Mouse (Mus musculus): ENCODE measurements around the gene Rasl11b. TPM values are rescaled to one million over a fixed set of nuclear protein-coding genes. Genes with fewer than 3 reads are reported as not detected.

The Rasl11b gene
- polyA plus RNA-seq, 1 experiment from 2014 or later, result 91.2 TPM

DNA sequence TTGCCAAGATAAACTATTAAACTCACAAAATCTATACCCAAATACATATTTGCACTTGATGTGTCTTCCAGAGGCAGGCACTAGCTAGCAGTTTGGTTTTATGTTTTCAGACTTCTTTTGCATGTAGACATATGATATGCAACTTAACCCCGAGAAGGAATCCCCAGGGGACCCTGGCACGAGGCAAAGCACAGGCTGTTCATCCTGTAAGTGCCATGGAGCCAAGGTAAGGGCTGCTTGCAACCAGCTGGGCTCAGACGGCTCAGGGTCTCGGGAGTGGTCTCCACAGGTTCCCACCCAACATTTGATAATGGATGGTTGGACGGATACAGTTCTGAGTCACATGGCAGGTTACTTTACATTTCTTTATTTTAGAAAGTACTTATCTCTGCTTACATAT, 9.4 kb downstream of the Rasl11b start:
- Histone ChIP-seq H3K27me3 (ENCODE audit: low read depth, poor library complexity, severe bottlenecking) (no peaks in the 10 kb centered on the region), H3K36me3 (peaks cover 20% of the 10 kb centered on the region), H3K9me3 (replicated peaks) (no peaks in the 10 kb centered on the region), H3K4me1 (peaks cover 71% of the 10 kb centered on the region), H3K27ac (no peak overlapping the region), H3K4me3 (no peak overlapping the region)
- DNase-seq (ENCODE audit: low spot score), result no peak
- 84% methylated on average over 5 of the region's 5 CpGs for WGBS

DNA sequence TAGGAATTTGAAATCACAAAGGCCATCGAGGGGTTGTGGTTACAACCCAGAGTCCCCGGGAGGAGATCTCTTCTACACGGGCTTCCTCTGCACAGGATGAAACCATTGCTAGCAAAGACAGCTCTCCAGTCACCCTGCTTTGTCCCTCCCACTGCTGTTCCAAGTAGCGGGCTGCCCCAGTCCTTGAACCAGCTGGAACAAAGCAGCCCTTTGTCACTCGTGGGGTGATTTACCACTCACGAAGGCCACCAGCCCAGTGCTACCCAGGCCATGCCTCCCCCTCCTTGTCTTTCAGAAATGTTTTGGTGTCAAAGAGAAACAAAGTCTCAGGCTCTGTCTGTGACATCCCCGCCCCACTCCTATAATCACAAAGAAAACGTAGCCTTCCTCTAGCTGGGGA, 10.4 kb downstream of the Rasl11b start:
- H3K27me3 ChIP-seq (ENCODE audit: low read depth, poor library complexity, severe bottlenecking), result no peaks in the 10 kb centered on the region
- H3K4me3 ChIP-seq, result no peak overlapping the region
- DNase-seq (ENCODE audit: low spot score), result no peak
- peak overlapping the region; percentile 72 for H3K27ac ChIP-seq
- H3K36me3 ChIP-seq, result peaks cover 10% of the 10 kb centered on the region
- peaks cover 71% of the 10 kb centered on the region for H3K4me1 ChIP-seq
- no peaks in the 10 kb centered on the region for H3K9me3 ChIP-seq (replicated peaks)
- WGBS, result 52% methylated on average over 8 of the region's 8 CpGs

GRCm38 (mm10) chr5:74206038-74206437, 11.0 kb downstream of the Rasl11b start:
- Histone ChIP-seq H3K9me3 (replicated peaks) (no peaks in the 10 kb centered on the region), H3K27ac (peak overlapping the region; percentile 72), H3K27me3 (ENCODE audit: low read depth, poor library complexity, severe bottlenecking) (no peaks in the 10 kb centered on the region), H3K36me3 (peaks cover 8% of the 10 kb centered on the region; the same call in 1 of the 2 replicates), H3K4me3 (no peak overlapping the region), H3K4me1 (peaks cover 70% of the 10 kb centered on the region)
- WGBS, result 85% methylated on average over 7 of the region's 7 CpGs
- DNase-seq (ENCODE audit: low spot score), result no peak

DNA sequence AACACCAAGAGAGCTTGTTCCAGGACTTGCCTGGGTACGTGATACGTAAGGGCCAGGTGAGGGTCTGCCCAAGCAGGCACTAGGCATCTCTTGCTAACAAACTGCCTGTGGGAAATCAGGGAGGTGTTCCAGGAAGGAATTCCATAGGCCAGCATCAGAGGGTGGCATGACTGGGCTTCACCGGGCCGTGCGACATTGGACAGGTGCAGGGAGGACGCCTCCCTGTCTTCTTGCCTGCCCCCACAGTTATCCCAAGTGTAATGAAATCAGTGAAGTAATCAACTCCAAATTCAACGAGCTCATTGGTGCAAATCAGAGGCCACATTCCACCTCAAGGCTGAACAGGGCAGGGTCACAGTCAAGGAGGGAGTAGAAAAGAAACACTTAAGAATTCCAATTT, 11.6 kb downstream of the Rasl11b start:
- no peaks in the 10 kb centered on the region for H3K27me3 ChIP-seq (ENCODE audit: low read depth, poor library complexity, severe bottlenecking)
- 91% methylated on average over 7 of the region's 7 CpGs for WGBS
- H3K36me3 ChIP-seq, result peaks cover 8% of the 10 kb centered on the region; the same call in 1 of the 2 replicates
- no peak overlapping the region for H3K4me3 ChIP-seq
- H3K4me1 ChIP-seq, result peaks cover 68% of the 10 kb centered on the region
- no peaks in the 10 kb centered on the region for H3K9me3 ChIP-seq (replicated peaks)
- no peak for DNase-seq (ENCODE audit: low spot score)
- H3K27ac ChIP-seq, result peak overlapping the region; percentile 72; the same call in 1 of the 2 replicates

- no peaks in the 10 kb centered on the region for H3K9me3 ChIP-seq (replicated peaks)
Observed at GRCm38 (mm10) chr5:74207209-74207608, 12.1 kb downstream of the Rasl11b start.

GRCm38 (mm10) chr5:74208438-74208837, 13.4 kb downstream of the Rasl11b start:
- H3K27ac ChIP-seq, result peak overlapping the region; percentile 65
- DNase-seq (ENCODE audit: low spot score), result no peak
- peaks cover 59% of the 10 kb centered on the region for H3K4me1 ChIP-seq
- no peaks in the 10 kb centered on the region for H3K9me3 ChIP-seq (replicated peaks)
- no peaks in the 10 kb centered on the region for H3K27me3 ChIP-seq (ENCODE audit: low read depth, poor library complexity, severe bottlenecking)
- H3K36me3 ChIP-seq, result 0 out of 2 replicates have a peak, but pooled peaks cover 4% of the 10 kb centered on the region
- no peak overlapping the region for H3K4me3 ChIP-seq
- WGBS, result 47% methylated on average over 7 of the region's 7 CpGs

More at GRCm38 (mm10) chr5:74207209-74207608, 12.1 kb downstream of the Rasl11b start:
- peaks cover 63% of the 10 kb centered on the region for H3K4me1 ChIP-seq
- H3K4me3 ChIP-seq, result no peak overlapping the region
- DNase-seq (ENCODE audit: low spot score), result no peak
- H3K27me3 ChIP-seq (ENCODE audit: low read depth, poor library complexity, severe bottlenecking), result no peaks in the 10 kb centered on the region
- H3K27ac ChIP-seq, result no peak overlapping the region
- H3K36me3 ChIP-seq, result peaks cover 8% of the 10 kb centered on the region; the same call in 1 of the 2 replicates
- WGBS, result 83% methylated on average over 3 of the region's 3 CpGs

DNA sequence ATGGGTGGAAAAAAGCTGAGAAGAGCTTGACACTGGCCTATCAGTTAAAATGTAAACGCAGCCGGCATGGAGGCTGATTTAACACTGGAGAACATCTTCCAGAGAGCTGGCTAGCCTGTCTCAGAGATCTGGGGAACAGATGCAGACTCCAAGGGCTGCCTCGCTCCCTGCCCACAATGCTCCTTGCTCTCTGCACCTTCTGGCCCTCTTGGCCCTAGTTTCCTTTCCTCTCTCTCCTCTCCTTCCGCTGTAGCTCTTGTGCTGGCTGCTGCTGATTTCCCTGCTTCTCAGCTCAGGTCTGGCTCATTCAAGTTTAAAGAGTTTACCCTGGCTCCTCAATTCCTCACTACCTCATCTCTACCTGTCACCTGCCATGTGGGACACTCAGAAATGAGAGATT, 14.6 kb downstream of the Rasl11b start:
- Histone ChIP-seq H3K27me3 (ENCODE audit: low read depth, poor library complexity, severe bottlenecking) (no peaks in the 10 kb centered on the region), H3K4me1 (peaks cover 64% of the 10 kb centered on the region)
- 77% methylated on average over 4 of the region's 4 CpGs for WGBS

GRCm38 (mm10) chr5:74211346-74211745, 16.3 kb downstream of the Rasl11b start:
- no peaks in the 10 kb centered on the region for H3K9me3 ChIP-seq (replicated peaks)
- H3K4me1 ChIP-seq, result peaks cover 59% of the 10 kb centered on the region
- H3K36me3 ChIP-seq, result no peaks in the 10 kb centered on the region
- H3K4me3 ChIP-seq, result no peak overlapping the region
- no peak for DNase-seq (ENCODE audit: low spot score)
- no peaks in the 10 kb centered on the region for H3K27me3 ChIP-seq (ENCODE audit: low read depth, poor library complexity, severe bottlenecking)
- peak overlapping the region; percentile 58 for H3K27ac ChIP-seq
- WGBS, result 83% methylated on average over 11 of the region's 11 CpGs

More for the DNA sequence above, 14.6 kb downstream of the Rasl11b start:
- Histone ChIP-seq H3K4me3 (no peak overlapping the region), H3K36me3 (no peaks in the 10 kb centered on the region), H3K27ac (peak overlapping the region; percentile 58; the same call in 1 of the 2 replicates), H3K9me3 (replicated peaks) (no peaks in the 10 kb centered on the region)
- DNase-seq (ENCODE audit: low spot score), result no peak

- WGBS, result 3% methylated on average over 7 of the region's 7 CpGs
- peak; percentile 67 for DNase-seq (ENCODE audit: low spot score)
- peaks cover 48% of the 10 kb centered on the region for H3K4me1 ChIP-seq
- no peaks in the 10 kb centered on the region for H3K9me3 ChIP-seq (replicated peaks)
- H3K36me3 ChIP-seq, result no peaks in the 10 kb centered on the region
- H3K27me3 ChIP-seq (ENCODE audit: low read depth, poor library complexity, severe bottlenecking), result no peaks in the 10 kb centered on the region
- peak overlapping the region; percentile 89 for H3K27ac ChIP-seq
- H3K4me3 ChIP-seq, result peak overlapping the region; percentile 30
Observed at GRCm38 (mm10) chr5:74214501-74215110, 19.5 kb downstream of the Rasl11b start.

GRCm38 (mm10) chr5:74215125-74215524, 20.0 kb downstream of the Rasl11b start:
- WGBS, result 27% methylated on average over 4 of the region's 4 CpGs
- no peak for DNase-seq (ENCODE audit: low spot score)
- peak overlapping the region; percentile 89 for H3K27ac ChIP-seq
- H3K27me3 ChIP-seq (ENCODE audit: low read depth, poor library complexity, severe bottlenecking), result no peaks in the 10 kb centered on the region
- H3K9me3 ChIP-seq (replicated peaks), result no peaks in the 10 kb centered on the region
- peaks cover 43% of the 10 kb centered on the region for H3K4me1 ChIP-seq
- H3K36me3 ChIP-seq, result no peaks in the 10 kb centered on the region
- H3K4me3 ChIP-seq, result peak overlapping the region; percentile 30

DNA sequence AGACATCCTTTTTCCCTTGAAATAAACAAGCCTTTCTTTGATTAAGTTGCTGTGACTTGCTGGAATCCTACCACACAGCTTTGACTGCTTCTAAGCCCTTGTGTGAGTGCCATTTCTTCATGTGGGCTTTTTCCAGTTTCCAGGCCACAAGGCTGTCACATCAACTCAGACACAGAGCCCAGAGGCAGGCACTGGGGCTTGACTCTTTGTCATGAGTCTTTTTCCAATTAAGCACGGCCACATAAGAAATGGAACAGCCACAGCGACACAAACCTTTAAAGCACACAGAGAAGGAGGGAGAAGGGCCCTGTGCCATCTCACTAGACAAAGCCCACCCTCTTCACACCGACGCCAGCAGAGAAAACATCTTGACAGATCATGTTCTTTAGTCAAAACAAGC, 23.4 kb downstream of the Rasl11b start:
- Histone ChIP-seq H3K36me3 (no peaks in the 10 kb centered on the region), H3K27me3 (ENCODE audit: low read depth, poor library complexity, severe bottlenecking) (no peaks in the 10 kb centered on the region), H3K4me3 (no peak overlapping the region), H3K4me1 (peaks cover 27% of the 10 kb centered on the region), H3K27ac (peak overlapping the region; percentile 56; the same call in 1 of the 2 replicates), H3K9me3 (replicated peaks) (no peaks in the 10 kb centered on the region)
- DNase-seq (ENCODE audit: low spot score), result no peak
- WGBS, result 72% methylated on average over 4 of the region's 4 CpGs

DNA sequence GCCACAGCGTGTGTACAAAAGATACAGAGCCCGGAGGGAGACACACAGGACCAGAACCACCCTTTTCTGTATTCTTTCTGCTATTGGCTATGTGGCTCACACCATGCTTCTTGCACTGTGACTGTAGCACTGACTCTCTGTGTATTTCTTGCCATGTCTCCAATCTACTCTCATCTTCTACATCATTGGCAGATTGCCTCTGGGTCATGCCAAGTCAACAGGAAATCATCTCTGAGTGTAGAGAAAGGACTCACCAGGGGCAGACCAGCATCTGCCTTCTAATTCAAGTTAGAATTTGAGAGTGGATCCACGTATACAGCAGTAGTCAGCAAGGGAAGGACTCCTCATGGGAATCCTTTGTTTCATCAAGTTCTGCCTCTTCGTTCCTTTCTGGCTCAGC, 27.5 kb downstream of the Rasl11b start:
- Histone ChIP-seq H3K27me3 (ENCODE audit: low read depth, poor library complexity, severe bottlenecking) (no peaks in the 10 kb centered on the region), H3K4me3 (no peak overlapping the region), H3K27ac (no peak overlapping the region), H3K9me3 (replicated peaks) (no peaks in the 10 kb centered on the region), H3K36me3 (no peaks in the 10 kb centered on the region), H3K4me1 (0 out of 2 replicates have a peak, but pooled peaks cover 8% of the 10 kb centered on the region)
- 90% methylated on average over 4 of the region's 4 CpGs for WGBS
- DNase-seq (ENCODE audit: low spot score), result no peak

- H3K27ac ChIP-seq, result no peak overlapping the region
- no peaks in the 10 kb centered on the region for H3K4me1 ChIP-seq
- WGBS, result 90% methylated on average over 6 of the region's 6 CpGs
- no peaks in the 10 kb centered on the region for H3K27me3 ChIP-seq (ENCODE audit: low read depth, poor library complexity, severe bottlenecking)
- DNase-seq (ENCODE audit: low spot score), result no peak
- no peak overlapping the region for H3K4me3 ChIP-seq
- no peaks in the 10 kb centered on the region for H3K36me3 ChIP-seq
- H3K9me3 ChIP-seq (replicated peaks), result no peaks in the 10 kb centered on the region
Observed at GRCm38 (mm10) chr5:74224480-74224879, 29.4 kb downstream of the Rasl11b start.
